Mouse (Mus musculus) hindbrain, embryonic 10.5 days (tissue): ENCODE measurements around the gene Ppp1r17. TPM values are rescaled to one million over a fixed set of nuclear protein-coding genes. Genes with fewer than 3 reads are reported as not detected.
A peak's percentile ranks its signal among the peaks of the same experiment; 100 is the strongest.

Source experiments
- DNase-seq: peaks from one replicate; pipeline ENCODE4 v3.0.0-alpha.2; 2017; ENCODE audit warnings: low spot score
- H3K27ac ChIP-seq: fragments of 300-500 bp; sonication (generic); 2 replicates; pipeline ENCODE4 v1.5.1; 2016; ENCODE audit warnings: mild to moderate bottlenecking, moderate library complexity
- H3K27me3 ChIP-seq: fragments of 300-500 bp; sonication (generic); 2 replicates; pipeline ENCODE4 v1.6.1; 2016; ENCODE audit warnings: mild to moderate bottlenecking; ENCODE audit not compliant: poor library complexity, insufficient read depth, severe bottlenecking
- H3K36me3 ChIP-seq: fragments of 300-500 bp; sonication (generic); 2 replicates; pipeline ENCODE4 v1.6.1; 2016; ENCODE audit warnings: mild to moderate bottlenecking, moderate library complexity
- H3K4me1 ChIP-seq: fragments of 300-500 bp; sonication (generic); replicated peaks from 2 replicates; pipeline ENCODE4 v1.6.1; 2016; ENCODE audit warnings: mild to moderate bottlenecking
- H3K4me3 ChIP-seq: fragments of 300-500 bp; sonication (generic); 2 replicates; pipeline ENCODE4 v1.5.1; 2016; ENCODE audit warnings: mild to moderate bottlenecking, moderate library complexity
- H3K9me3 ChIP-seq: fragments of 300-500 bp; sonication (generic); 2 replicates; pipeline ENCODE4 v1.6.1; 2016; ENCODE audit warnings: mild to moderate bottlenecking, moderate library complexity
- WGBS: fragments of 180-500 bp; shearing (Covaris S2); methylation state at CpG from one replicate; pipeline ENCODE4 v1.1.7; 2016; 5-methylcytosine and 5-hydroxymethylcytosine counted together
- polyA plus RNA-seq: library from polyadenylated mRNA; unstranded; fragments of >200 nt; fragmentation: Nextera tagmentation; extraction: Ambion mirVana; gene quantifications from 2 replicates; pipeline ENCODE4 v1.2.1, GENCODE M21; 2016

Ppp1r17 gene
- 24.8 and 45.5 TPM in 2 replicates for polyA plus RNA-seq

DNA sequence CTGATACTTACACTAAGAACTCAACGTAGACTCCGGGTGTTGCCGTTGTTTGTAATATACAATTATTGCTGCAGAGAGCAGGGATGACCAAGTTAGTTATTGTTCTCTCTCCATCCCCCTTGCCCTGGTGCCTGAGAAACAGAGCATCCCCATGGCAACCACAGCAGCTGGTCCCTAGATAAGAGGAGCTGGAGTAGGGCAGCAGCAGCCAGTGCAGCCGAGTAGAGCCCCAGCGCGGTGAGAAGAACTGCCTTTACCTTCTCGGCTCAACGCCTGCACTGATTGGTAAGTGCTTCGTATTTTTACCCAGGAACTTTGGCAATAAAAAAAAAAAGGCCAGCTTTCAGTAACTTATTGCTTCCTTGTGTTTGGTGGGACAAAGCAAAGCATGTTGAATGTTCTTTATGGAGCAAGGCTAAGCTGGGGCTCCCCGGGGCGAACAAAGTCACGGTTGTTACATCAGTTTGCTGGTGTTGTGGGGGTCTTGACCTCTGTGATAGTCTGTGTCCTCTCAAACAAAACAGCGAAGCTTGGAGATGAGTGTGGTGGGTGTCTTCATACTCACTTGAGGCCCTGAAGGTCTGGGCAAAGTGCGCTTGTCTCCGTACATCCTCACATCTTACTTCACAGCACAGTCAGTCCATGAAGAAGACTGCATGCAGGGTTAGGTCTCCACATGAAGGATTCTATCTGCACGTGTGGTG lies at the start of gene Ppp1r17:
Gene Ppp1r17, plus strand, starts transcription at position 207 of the 704 bp plus-strand sequence.
- Histone ChIP-seq H3K36me3 (no peaks in the 10 kb centered on the region), H3K27me3 (peaks cover 8% of the 10 kb centered on the region), H3K4me3 (peak within 1 kb of the TSS; percentile 40), H3K9me3 (no peaks in the 10 kb centered on the region), H3K4me1 (peaks cover 23% of the 10 kb centered on the region), H3K27ac (peak within 1 kb of the TSS; percentile 77)
- DNase-seq = peak; percentile 75
- WGBS = 40% methylated on average over 16 of the region's 16 CpGs

DNA sequence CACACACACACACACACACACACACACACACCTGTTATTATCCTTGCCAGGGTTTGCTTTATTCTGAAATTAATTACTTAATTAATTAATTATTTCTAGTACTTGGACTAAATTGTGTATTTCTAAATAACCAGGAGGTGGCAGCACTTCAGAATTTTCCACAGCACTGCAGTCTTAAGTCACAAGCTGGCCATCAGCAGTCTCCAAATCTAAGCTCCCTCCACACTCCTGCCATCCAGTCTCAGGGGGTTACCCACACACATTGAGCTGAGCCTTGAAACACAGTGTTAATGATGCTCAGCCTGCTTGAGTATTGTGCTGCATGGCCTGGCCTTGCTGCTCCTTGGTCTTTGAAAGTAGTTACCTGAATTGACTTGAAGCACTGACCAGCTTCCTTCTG lies 44.3 kb upstream of the Ppp1r17 start:
- H3K4me1 ChIP-seq = no peaks in the 10 kb centered on the region
- H3K4me3 ChIP-seq = no peak overlapping the region
- no peaks in the 10 kb centered on the region for H3K9me3 ChIP-seq
- H3K27ac ChIP-seq = no peak overlapping the region
- H3K27me3 ChIP-seq = no peaks in the 10 kb centered on the region
- peak; percentile 18 for DNase-seq
- H3K36me3 ChIP-seq = no peaks in the 10 kb centered on the region

DNA sequence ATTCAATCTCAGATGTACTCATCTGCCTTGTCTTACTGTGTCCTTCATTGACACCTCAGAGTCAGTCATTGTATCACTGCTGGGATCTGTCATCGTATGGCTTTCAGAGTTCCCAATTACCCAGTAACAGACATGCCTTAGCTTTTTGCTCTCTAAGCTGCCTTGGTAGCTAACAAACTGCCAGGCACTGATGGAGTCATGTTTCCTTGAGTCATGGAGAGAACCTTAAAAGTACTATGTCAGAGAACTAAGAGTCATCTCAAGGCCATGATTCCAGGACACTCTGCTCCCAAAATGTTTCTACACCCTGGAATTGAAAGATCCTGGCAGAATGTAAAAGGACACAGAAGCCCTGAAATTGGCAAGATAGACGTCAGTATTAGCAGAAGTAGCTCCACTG lies 37.5 kb upstream of the Ppp1r17 start:
- no peak overlapping the region for H3K4me3 ChIP-seq
- H3K27me3 ChIP-seq = no peaks in the 10 kb centered on the region
- H3K9me3 ChIP-seq = no peaks in the 10 kb centered on the region
- no peaks in the 10 kb centered on the region for H3K36me3 ChIP-seq
- WGBS = 91% methylated on average over 2 of the region's 2 CpGs
- no peak for DNase-seq
- no peaks in the 10 kb centered on the region for H3K4me1 ChIP-seq
- no peak overlapping the region for H3K27ac ChIP-seq

DNA sequence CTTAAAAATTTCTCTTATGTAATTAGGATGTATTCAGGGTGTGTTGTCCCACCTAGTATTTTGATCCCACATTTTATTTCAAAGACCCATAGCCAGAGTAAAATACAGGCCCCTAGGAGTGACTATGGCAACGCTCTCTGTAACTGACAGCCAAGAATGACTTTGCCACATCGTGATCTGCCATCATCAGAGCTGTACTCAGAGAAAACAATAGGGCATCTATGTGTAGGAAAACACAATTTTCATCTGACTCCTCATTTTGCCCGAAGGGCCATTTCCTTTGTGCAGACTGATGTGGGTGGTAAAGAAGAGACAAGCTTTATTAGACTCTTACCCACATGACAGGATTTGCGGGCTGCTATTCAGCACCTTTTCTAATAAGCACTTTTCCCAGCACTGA lies 8.6 kb upstream of the Ppp1r17 start:
- no peaks in the 10 kb centered on the region for H3K36me3 ChIP-seq
- no peaks in the 10 kb centered on the region for H3K27me3 ChIP-seq
- H3K4me3 ChIP-seq = no peak overlapping the region
- DNase-seq = no peak
- H3K27ac ChIP-seq = no peak overlapping the region
- WGBS = 71% methylated on average over 4 of the region's 4 CpGs
- H3K9me3 ChIP-seq = no peaks in the 10 kb centered on the region
- H3K4me1 ChIP-seq = no peaks in the 10 kb centered on the region

DNA sequence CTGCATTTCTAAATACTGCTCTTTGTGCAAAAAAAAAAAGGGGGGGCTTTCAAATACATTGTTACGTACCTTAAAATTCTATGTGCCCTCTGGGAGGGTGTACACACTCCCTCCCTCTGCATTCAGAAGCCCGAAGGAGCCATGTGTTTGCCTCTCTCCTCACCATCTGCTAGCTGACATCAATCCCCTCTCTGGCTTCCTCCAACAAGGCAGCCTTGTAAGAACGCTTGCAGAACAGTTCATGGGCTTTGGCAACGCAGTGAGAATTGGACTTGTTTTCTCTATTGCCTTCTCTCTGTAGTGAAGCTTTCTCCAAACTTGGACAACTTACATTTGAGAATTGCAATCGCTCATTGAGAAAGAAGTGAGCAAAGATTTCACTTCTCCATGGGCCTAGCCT lies 4.9 kb upstream of the Ppp1r17 start:
- Histone ChIP-seq H3K4me3 (no peak overlapping the region), H3K27me3 (no peaks in the 10 kb centered on the region), H3K4me1 (peaks cover 7% of the 10 kb centered on the region), H3K36me3 (no peaks in the 10 kb centered on the region), H3K9me3 (no peaks in the 10 kb centered on the region), H3K27ac (no peak overlapping the region)
- no peak for DNase-seq
- 75% methylated on average over 5 of the region's 5 CpGs for WGBS

DNA sequence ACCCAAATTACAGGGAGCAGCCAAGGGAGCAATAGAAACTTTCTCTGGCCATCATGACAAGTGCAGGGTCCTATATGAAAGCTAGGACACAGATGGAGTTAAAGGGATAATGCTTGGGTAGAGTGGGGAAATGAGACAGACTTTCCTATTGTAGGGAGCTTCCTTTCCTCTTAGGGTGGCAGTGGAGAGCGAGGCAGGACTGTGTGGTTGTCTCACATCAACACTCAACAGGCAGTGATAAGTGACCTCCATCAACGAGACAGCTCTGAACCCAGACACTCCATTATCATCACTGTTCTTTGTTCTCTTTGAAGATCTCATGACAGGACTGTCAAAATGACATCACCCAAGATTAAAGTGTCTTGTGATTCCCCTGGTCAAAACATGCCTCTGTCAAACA lies 2.3 kb downstream of the Ppp1r17 start:
- 62% methylated on average over 2 of the region's 2 CpGs for WGBS
- Histone ChIP-seq H3K27me3 (peaks cover 8% of the 10 kb centered on the region), H3K4me3 (no peak overlapping the region), H3K27ac (no peak overlapping the region), H3K4me1 (peaks cover 30% of the 10 kb centered on the region), H3K9me3 (no peaks in the 10 kb centered on the region), H3K36me3 (no peaks in the 10 kb centered on the region)
- DNase-seq = no peak

DNA sequence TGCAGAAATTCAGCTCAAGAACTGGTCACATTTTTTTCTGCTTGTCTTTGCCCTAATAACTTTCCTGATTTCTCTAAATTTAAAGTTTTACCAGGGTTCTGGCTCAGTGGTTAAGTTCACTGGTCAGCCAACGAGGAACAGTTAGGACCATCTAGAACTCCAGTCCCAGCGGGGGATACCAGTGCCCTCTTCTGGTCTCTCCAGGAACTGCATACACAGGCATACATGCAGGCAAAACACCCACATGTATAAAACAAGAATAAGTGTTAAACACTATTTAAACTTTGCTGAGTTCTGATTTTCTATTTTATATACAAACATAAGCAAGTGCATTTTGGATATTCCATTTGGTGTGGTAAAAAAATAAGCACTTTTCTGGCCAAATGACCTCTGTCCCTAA lies 8.2 kb downstream of the Ppp1r17 start:
- Histone ChIP-seq H3K4me3 (no peak overlapping the region), H3K9me3 (no peaks in the 10 kb centered on the region), H3K27ac (no peak overlapping the region), H3K4me1 (peaks cover 15% of the 10 kb centered on the region), H3K27me3 (no peaks in the 10 kb centered on the region), H3K36me3 (no peaks in the 10 kb centered on the region)
- 65% methylated on average over 2 of the region's 2 CpGs for WGBS
- peak; percentile 45 for DNase-seq

DNA sequence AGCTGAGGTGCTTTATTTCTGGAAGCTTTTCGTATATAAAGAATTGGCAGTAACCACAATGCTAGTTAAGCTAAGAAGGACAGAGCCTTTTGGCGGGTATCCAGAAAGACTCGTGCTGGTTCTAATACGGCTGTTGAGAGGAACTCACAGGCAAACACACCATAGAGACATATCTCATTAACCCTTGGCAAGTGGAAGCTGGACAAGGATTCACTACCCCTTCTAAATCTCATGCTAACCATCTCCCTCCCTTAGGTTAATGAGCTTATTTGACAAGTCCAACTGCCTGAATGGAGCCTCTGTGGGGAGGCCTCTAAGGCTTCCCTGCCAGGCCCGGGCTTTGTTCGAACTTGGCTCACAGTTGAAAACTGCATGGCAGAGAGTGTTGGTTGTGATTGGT lies 10.0 kb downstream of the Ppp1r17 start:
- 85% methylated on average over 6 of the region's 6 CpGs for WGBS
- Histone ChIP-seq H3K27me3 (no peaks in the 10 kb centered on the region), H3K4me3 (no peak overlapping the region), H3K4me1 (peaks cover 13% of the 10 kb centered on the region), H3K36me3 (no peaks in the 10 kb centered on the region), H3K9me3 (no peaks in the 10 kb centered on the region), H3K27ac (no peak overlapping the region)
- no peak for DNase-seq

DNA sequence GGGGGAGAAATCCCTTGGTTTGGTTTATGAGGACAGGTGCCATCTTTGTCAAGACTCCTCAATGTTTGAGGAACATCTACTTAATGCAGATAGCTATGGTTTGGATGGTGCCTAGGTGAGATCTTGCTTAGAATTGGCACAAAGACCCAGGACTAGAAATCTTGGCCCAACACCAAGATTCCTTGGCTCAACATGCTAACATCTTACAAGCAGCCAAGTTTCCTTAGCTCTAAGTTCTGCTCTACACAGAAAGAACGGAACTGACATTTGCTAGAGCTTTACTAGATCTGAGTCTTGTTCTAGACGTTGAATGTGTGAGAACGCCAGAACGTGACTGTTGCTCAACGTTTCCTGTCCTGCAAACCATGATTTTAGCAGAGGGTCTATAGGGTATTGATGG lies 10.7 kb downstream of the Ppp1r17 start:
- WGBS = 90% methylated on average over 5 of the region's 5 CpGs
- 0 out of 2 replicates have a peak, but pooled peaks cover 10% of the 10 kb centered on the region for H3K4me1 ChIP-seq
- no peak for DNase-seq
- no peak overlapping the region for H3K27ac ChIP-seq
- H3K27me3 ChIP-seq = no peaks in the 10 kb centered on the region
- H3K4me3 ChIP-seq = no peak overlapping the region
- H3K9me3 ChIP-seq = no peaks in the 10 kb centered on the region
- H3K36me3 ChIP-seq = no peaks in the 10 kb centered on the region

DNA sequence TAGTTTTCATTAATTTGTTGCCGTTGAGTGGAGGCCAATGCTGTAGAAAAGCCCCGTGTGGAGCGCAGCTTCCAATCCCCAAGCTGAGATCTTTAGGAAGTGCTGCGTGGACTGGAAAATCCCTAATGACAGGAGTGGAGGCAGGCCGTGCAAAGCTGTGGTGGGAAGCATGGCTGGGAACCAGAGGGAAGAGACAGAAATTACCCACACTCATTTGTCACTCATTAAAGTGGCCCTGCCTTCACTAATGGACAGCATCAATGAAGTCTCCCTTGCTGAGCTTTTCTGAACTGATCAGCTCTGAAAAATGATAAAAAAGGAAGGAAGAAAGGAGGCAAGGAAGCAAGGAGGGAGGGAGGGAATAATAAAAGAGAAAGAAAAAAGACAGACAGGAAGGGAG lies 12.7 kb downstream of the Ppp1r17 start:
- 59% methylated on average over 5 of the region's 5 CpGs for WGBS

DNA sequence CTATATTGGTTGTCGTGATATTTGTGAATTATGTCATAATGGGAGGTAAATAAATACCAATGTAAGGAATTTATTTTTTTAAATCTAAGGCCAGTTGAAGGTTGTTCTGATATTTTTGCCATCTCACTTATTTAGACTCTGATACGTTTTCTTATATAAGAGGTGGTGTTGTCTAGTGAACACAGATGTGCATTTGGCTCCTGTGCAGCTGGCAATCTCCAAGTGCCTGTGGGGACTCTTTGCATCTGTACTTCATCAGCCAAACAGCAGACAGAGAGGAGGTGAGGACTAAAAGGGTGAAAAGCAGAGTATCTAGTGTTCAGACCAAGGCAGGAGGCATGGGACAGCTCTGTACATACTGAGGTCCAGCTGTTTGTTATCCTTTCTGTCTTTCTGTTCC lies 14.9 kb downstream of the Ppp1r17 start:
- Histone ChIP-seq H3K27ac (no peak overlapping the region), H3K27me3 (no peaks in the 10 kb centered on the region), H3K4me1 (0 out of 2 replicates have a peak, but pooled peaks cover 4% of the 10 kb centered on the region), H3K36me3 (no peaks in the 10 kb centered on the region), H3K9me3 (no peaks in the 10 kb centered on the region), H3K4me3 (no peak overlapping the region)
- DNase-seq = no peak
- WGBS = 87% methylated on average over 2 of the region's 2 CpGs

More for the DNA sequence above, 12.7 kb downstream of the Ppp1r17 start:
- no peak overlapping the region for H3K27ac ChIP-seq
- H3K36me3 ChIP-seq = no peaks in the 10 kb centered on the region
- no peak for DNase-seq
- no peak overlapping the region for H3K4me3 ChIP-seq
- H3K27me3 ChIP-seq = no peaks in the 10 kb centered on the region
- H3K4me1 ChIP-seq = 0 out of 2 replicates have a peak, but pooled peaks cover 4% of the 10 kb centered on the region
- H3K9me3 ChIP-seq = no peaks in the 10 kb centered on the region

DNA sequence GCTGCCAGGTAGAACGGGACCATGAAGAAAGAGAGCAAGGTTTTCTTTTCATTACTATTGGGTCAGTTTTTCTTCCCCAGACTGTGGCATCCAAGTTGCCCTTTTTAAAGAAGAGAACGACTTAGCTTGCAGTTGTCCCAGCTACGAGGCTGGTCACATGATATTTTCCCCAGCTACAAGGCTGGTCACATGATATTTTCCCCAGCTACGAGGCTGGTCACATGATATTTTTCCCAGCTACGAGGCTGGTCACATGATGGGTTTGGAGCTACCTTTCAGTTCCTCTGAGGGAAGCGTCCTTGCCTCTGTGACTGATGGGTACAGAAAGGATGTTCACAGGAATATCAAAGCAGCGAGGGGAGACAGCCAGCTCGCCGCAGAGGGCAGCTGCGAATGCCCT lies 17.8 kb downstream of the Ppp1r17 start:
- H3K27ac ChIP-seq = no peak overlapping the region
- H3K4me3 ChIP-seq = no peak overlapping the region
- H3K36me3 ChIP-seq = no peaks in the 10 kb centered on the region
- 81% methylated on average over 10 of the region's 10 CpGs for WGBS
- H3K27me3 ChIP-seq = no peaks in the 10 kb centered on the region
- 0 out of 2 replicates have a peak, but pooled peaks cover 1% of the 10 kb centered on the region for H3K4me1 ChIP-seq
- no peak for DNase-seq
- no peaks in the 10 kb centered on the region for H3K9me3 ChIP-seq

DNA sequence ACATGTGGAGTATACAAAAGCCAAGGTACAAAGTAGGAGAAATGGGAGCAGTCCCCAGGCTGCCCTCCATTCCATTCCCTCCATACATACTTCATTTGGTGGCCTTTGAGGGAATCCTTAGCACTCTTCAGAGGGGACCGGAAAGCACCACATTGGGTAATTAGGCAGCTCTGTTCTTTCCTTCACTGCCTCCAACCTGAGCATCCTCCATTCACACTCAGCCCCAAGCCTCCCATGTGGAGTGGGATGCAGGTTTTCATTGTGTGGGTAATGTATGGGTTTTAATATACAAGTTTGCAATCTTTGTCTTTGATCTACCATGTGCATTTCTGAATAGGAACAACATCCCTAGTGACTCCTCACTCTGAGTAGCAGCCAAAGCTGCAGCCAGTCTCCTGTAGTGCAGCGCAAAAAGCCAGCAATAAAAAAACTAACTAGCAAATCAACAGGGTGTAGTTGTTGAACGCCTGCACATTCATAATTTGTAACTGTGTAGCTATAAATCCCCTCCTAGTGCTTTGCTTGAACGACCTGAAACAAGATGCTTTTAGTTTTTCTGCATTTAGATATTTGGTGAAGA lies 22.3 kb downstream of the Ppp1r17 start:
- H3K36me3 ChIP-seq = no peaks in the 10 kb centered on the region
- no peaks in the 10 kb centered on the region for H3K4me1 ChIP-seq
- H3K4me3 ChIP-seq = no peak overlapping the region
- no peaks in the 10 kb centered on the region for H3K9me3 ChIP-seq
- no peaks in the 10 kb centered on the region for H3K27me3 ChIP-seq
- no peak overlapping the region for H3K27ac ChIP-seq
- no peak for DNase-seq
- WGBS = 79% methylated on average over 4 of the region's 4 CpGs
